Mouse (Mus musculus) hindbrain, postnatal 0 days (tissue): ENCODE measurements at regions not wholly inside any gene's neighbourhood (a gene's known extent, or its start where the extent isn't known, plus 50 kb on each side); places are given as distances from the start of the nearest gene placed in this dataset.
"Not testable (repeated sequence)": the region's sequence is repeated elsewhere in the genome, so short reads cannot be mapped to it uniquely, and the experiment has no call there.

ENCODE experiments used
- ATAC-seq: fragments of 200-750 bp; cut with Nextera tagmentation; 2 replicates; pipeline ENCODE4 v1.8.0; 2017; ENCODE audit warnings: mild to moderate bottlenecking, moderate TSS enrichment, moderate library complexity
- DNase-seq: peaks from one replicate; pipeline ENCODE4 v3.0.0-alpha.2; 2015; ENCODE audit warnings: low spot score
- H3K27ac ChIP-seq: fragments of 300-500 bp; sonication (generic); 2 replicates; pipeline ENCODE4 v1.5.1; 2014; ENCODE audit warnings: mild to moderate bottlenecking
- H3K27me3 ChIP-seq: fragments of 300-500 bp; sonication (generic); 2 replicates; pipeline ENCODE4 v1.6.1; 2014; ENCODE audit warnings: low read length, mixed read lengths; ENCODE audit not compliant: insufficient read depth
- H3K36me3 ChIP-seq: fragments of 300-500 bp; sonication (generic); 2 replicates; pipeline ENCODE4 v1.6.1; 2014; ENCODE audit warnings: low read length, mixed read lengths; ENCODE audit not compliant: insufficient read depth
- H3K4me1 ChIP-seq: fragments of 300-500 bp; sonication (generic); 2 replicates; pipeline ENCODE4 v1.6.1; 2014; ENCODE audit warnings: antibody characterized with exemption, low read length, mixed read lengths; ENCODE audit not compliant: insufficient read depth
- H3K4me2 ChIP-seq: fragments of 300-500 bp; sonication (generic); 2 replicates; pipeline ENCODE4 v1.6.1; 2014; ENCODE audit warnings: low read depth, mild to moderate bottlenecking, low read length, moderate library complexity, mixed read lengths
- H3K4me3 ChIP-seq: fragments of 300-500 bp; sonication (generic); 2 replicates; pipeline ENCODE4 v1.5.1; 2014; ENCODE audit warnings: low read length
- H3K9ac ChIP-seq: fragments of 300-500 bp; sonication (generic); replicated peaks from 2 replicates; pipeline ENCODE4 v1.6.1; 2014; ENCODE audit warnings: mild to moderate bottlenecking, low read length, moderate library complexity, mixed read lengths
- H3K9me3 ChIP-seq: fragments of 300-500 bp; sonication (generic); 2 replicates; pipeline ENCODE4 v1.6.1; 2016; ENCODE audit warnings: low read length, mixed read lengths
- CTCF ChIP-seq: IDR thresholded peaks from 2 replicates; pipeline ENCODE4 v1.5.1; 2016; ENCODE audit warnings: antibody characterized with exemption, control low read depth, low read depth
- WGBS: fragments of 180-500 bp; shearing (Covaris S2); extraction: QIAGEN DNeasy Blood & Tissue Kit; methylation state at CpG from one replicate; pipeline ENCODE4 v1.1.7; 2014; 5-methylcytosine and 5-hydroxymethylcytosine counted together

DNA sequence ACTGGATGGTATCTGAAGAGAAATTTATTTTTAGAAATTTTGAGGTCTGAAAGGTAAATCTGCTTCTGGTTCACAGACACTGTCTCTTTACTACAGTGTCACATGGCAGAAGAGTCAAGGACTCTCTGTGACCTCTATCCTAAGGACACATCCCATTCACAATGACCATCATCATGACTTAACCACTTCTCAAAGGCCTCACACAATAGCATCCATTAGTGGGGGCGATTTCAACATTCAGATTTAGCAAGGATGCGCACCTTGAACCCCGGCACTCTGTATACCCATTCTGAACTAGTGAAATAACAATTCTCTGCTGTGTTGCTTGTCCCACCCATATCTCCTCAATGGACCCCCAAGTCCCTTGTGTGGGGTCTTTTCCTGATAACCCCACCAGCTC is 110.8 kb upstream of the Plcb4 start:
- TF ChIP-seq CTCF, result no peak

DNA sequence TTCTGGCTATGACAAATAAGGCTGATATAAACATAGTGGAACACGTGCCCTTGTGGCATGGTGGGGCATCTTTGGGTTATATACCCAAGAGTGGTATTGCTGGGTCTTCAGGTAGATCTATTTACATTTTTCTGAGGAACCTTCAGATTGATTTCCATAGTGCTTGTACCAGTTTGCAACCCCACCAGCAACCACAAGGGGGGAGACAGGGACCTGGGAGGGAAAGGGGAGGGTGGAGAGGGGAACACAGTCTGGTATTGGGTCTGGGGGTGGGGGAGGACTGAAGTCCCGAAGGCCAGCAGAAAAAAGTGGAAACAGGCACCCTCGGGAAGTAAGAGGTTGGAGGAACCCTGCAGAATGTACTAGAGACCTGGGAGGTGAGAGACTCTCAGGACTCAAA is 105.8 kb upstream of the Plcb4 start:
- H3K4me1 ChIP-seq, result no peaks in the 10 kb centered on the region
- no peak overlapping the region for H3K4me3 ChIP-seq
- no peak overlapping the region for H3K27ac ChIP-seq
- no peak for ATAC-seq
- no peak overlapping the region for H3K9ac ChIP-seq
- 56% methylated on average over 3 of the region's 3 CpGs for WGBS
- no peaks in the 10 kb centered on the region for H3K27me3 ChIP-seq
- no peaks in the 10 kb centered on the region for H3K9me3 ChIP-seq
- TF ChIP-seq CTCF, result peak; percentile 21; the same call in 1 of the 2 replicates
- H3K36me3 ChIP-seq, result no peaks in the 10 kb centered on the region
- no peak for DNase-seq
- no peak overlapping the region for H3K4me2 ChIP-seq

More for the DNA sequence above, 110.8 kb upstream of the Plcb4 start:
- Histone ChIP-seq H3K4me3 (no peak overlapping the region), H3K27ac (no peak overlapping the region), H3K27me3 (no peaks in the 10 kb centered on the region), H3K4me2 (no peak overlapping the region), H3K4me1 (no peaks in the 10 kb centered on the region), H3K9ac (no peak overlapping the region), H3K9me3 (no peaks in the 10 kb centered on the region), H3K36me3 (no peaks in the 10 kb centered on the region)
- WGBS, result 90% methylated on average over 3 of the region's 3 CpGs
- ATAC-seq (no peak), DNase-seq (no peak)

DNA sequence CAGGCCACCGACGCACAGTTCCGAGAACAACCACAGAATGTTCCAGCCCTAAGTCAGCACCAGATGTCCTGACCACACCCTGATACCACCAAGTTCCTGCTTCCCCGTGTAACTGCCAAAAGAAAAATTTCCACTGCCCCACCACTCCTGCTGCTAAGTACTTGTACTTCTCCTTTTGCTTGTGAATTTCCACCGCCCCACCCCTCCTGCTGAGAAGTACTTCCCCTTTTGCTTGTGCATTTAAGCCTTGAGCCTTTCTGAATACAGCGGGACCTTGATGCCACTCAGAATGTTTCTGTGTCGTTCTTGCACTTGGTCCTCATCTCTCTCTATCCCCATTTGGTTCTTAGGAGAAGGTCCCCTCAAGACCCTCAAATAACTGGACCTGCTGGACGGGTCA is 100.8 kb upstream of the Plcb4 start:
- not testable (repeated sequence) for H3K4me2 ChIP-seq, H3K27me3 ChIP-seq, H3K27ac ChIP-seq, DNase-seq, H3K4me1 ChIP-seq, H3K36me3 ChIP-seq, H3K9ac ChIP-seq, H3K4me3 ChIP-seq, ATAC-seq, H3K9me3 ChIP-seq
- whole genome bisulfite sequencing, result 91% methylated on average over 8 of the region's 8 CpGs

DNA sequence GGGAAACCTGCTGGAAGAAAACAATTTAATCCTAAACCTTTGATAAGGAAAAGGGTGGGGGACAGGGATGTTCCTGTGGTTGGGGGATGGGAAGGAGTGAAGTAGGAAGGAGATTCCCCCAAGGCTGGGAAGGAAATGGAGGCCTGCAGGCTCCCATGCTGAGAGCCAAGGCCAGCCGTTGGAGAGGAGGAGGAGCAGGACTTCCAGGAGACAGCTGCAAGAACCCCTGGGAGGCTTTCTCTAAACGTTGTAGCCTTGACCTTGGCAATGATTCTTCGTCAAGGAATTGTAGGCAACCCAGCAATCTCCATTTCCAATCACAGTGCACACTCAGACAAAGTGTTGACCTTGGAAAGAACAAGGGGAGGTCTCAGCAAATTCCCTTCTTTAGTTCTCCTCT is 99.5 kb upstream of the Plcb4 start:
- no peak overlapping the region for H3K4me3 ChIP-seq
- no peak for ATAC-seq
- H3K36me3 ChIP-seq, result no peaks in the 10 kb centered on the region
- H3K4me2 ChIP-seq, result no peak overlapping the region
- WGBS, result 50% methylated on average over 3 of the region's 3 CpGs
- no peak overlapping the region for H3K27ac ChIP-seq
- no peaks in the 10 kb centered on the region for H3K9me3 ChIP-seq
- no peaks in the 10 kb centered on the region for H3K4me1 ChIP-seq
- no peaks in the 10 kb centered on the region for H3K27me3 ChIP-seq
- DNase-seq, result no peak
- no peak overlapping the region for H3K9ac ChIP-seq
- TF ChIP-seq CTCF, result no peak

DNA sequence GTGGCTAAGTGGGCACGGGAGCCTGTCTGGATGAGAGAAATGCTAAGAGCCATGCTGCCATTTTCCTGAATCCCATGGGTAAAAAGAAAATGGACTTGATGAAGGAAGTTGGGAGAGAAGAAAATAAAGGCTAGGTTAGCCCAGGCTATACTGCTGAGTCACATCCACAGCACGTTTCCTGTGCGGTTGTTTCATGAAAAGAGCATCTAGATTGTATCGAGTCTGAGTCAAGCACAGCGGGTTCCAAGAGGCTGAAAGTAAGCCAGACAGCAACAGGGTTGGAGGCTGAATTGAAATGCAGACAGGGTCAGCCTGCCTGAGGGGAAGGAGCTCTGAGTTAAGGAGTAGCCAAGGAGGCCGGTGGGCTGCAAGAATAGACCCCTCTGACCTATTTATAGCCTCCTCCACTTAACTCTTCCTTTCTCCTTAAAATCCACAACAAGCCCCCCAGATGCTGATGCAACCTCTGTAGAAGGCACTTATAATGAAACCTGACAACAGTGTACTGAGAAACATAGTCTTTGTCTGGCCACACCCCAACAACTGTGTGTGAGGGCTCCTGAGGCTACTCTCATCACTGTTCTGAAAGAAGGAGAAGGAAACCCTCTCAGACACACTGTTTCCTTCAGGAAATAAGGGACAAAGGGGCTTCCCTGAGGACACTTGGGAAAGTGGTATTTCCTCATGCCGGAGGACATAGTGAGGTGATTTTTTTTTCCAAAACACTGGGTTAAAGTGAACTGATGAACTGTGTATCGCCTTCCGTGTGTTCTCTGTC is 98.7 kb upstream of the Plcb4 start:
- no peak for ATAC-seq
- WGBS, result 78% methylated on average over 9 of the region's 9 CpGs
- H3K27me3 ChIP-seq, result no peaks in the 10 kb centered on the region
- H3K4me1 ChIP-seq, result no peaks in the 10 kb centered on the region
- no peak overlapping the region for H3K4me3 ChIP-seq
- H3K4me2 ChIP-seq, result no peak overlapping the region
- TF ChIP-seq CTCF, result no peak
- no peak overlapping the region for H3K9ac ChIP-seq
- no peak for DNase-seq
- no peak overlapping the region for H3K27ac ChIP-seq
- H3K36me3 ChIP-seq, result no peaks in the 10 kb centered on the region
- H3K9me3 ChIP-seq, result no peaks in the 10 kb centered on the region

DNA sequence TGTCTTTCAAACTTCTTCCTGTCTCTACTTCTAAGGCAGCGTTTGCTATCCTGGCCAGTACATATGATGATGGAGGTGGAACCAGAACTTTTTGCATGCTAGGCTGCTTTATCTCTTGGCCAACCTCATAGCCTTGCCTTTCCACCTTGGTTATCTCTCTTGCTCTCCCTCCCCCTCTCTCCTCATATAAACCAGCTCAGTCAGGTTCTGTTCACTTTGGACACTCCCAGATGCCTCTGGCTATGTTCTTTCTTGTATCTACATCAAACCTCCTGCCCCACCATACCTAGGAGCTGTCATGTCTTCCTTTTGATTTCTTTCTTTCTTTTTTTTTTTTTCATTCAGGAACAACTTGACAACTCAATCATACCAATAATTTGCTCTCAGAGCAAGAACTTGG is 98.0 kb upstream of the Plcb4 start:
- no peak for DNase-seq
- Histone ChIP-seq H3K36me3 (no peaks in the 10 kb centered on the region), H3K4me1 (no peaks in the 10 kb centered on the region), H3K9ac (no peak overlapping the region), H3K4me3 (no peak overlapping the region), H3K27ac (no peak overlapping the region), H3K4me2 (no peak overlapping the region), H3K27me3 (no peaks in the 10 kb centered on the region), H3K9me3 (no peaks in the 10 kb centered on the region)
- no peak for TF ChIP-seq CTCF
- WGBS, result 73% methylated on average over 1 of the region's 1 CpGs
- no peak for ATAC-seq

DNA sequence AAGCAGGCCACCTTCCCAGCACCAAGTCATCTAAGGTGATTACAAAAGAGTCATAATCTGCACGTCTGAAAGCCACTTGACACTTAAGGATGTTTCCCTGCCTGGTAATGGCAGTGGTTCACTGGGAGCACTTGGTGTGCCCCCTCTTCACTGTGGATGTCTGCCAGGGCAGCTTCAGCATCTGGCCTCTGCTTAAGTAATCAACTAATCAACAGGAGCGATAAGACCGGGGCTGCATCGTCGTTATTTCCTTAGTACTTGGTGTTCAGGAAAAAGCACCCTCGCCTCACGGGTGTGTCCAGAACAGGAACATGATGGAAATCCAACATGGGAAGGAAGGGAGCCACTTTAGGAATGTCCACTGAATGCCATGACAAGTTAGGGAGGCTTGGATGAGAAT is 97.1 kb upstream of the Plcb4 start:
- no peaks in the 10 kb centered on the region for H3K27me3 ChIP-seq
- H3K27ac ChIP-seq, result no peak overlapping the region
- WGBS, result 78% methylated on average over 7 of the region's 7 CpGs
- no peak for DNase-seq
- H3K4me2 ChIP-seq, result no peak overlapping the region
- H3K4me1 ChIP-seq, result no peaks in the 10 kb centered on the region
- no peak overlapping the region for H3K9ac ChIP-seq
- H3K36me3 ChIP-seq, result no peaks in the 10 kb centered on the region
- H3K9me3 ChIP-seq, result no peaks in the 10 kb centered on the region
- ATAC-seq, result no peak
- H3K4me3 ChIP-seq, result no peak overlapping the region
- no peak for TF ChIP-seq CTCF
